Mouse (Mus musculus) embryonic facial prominence, embryonic 13.5 days (tissue): ENCODE measurements around the gene Pde4d. TPM values are rescaled to one million over a fixed set of nuclear protein-coding genes. Genes with fewer than 3 reads are reported as not detected.

Source experiments
- ATAC-seq: fragments of 200-750 bp; cut with Nextera tagmentation; 2 replicates; pipeline ENCODE4 v1.8.0; 2017; ENCODE audit warnings: low read depth; ENCODE audit not compliant: insufficient number of reproducible peaks, insufficient read depth, low FRiP score, low TSS enrichment
- H3K27ac ChIP-seq: fragments of 300-500 bp; sonication (generic); 2 replicates; pipeline ENCODE4 v1.5.1; 2015; ENCODE audit warnings: moderate library complexity, mild to moderate bottlenecking, inconsistent platforms
- H3K27me3 ChIP-seq: fragments of 300-500 bp; sonication (generic); 2 replicates; pipeline ENCODE4 v1.6.1; 2015; ENCODE audit warnings: mild to moderate bottlenecking, inconsistent platforms
- H3K36me3 ChIP-seq: fragments of 300-500 bp; sonication (generic); 2 replicates; pipeline ENCODE4 v1.6.1; 2015; ENCODE audit warnings: mild to moderate bottlenecking, inconsistent platforms
- H3K4me1 ChIP-seq: fragments of 300-500 bp; sonication (generic); 2 replicates; pipeline ENCODE4 v1.6.1; 2015; ENCODE audit warnings: inconsistent platforms
- H3K4me2 ChIP-seq: fragments of 300-500 bp; sonication (generic); 2 replicates; pipeline ENCODE4 v1.6.1; 2015; ENCODE audit warnings: moderate library complexity, mild to moderate bottlenecking, inconsistent platforms
- H3K4me3 ChIP-seq: fragments of 300-500 bp; sonication (generic); 2 replicates; pipeline ENCODE4 v1.5.1; 2015; ENCODE audit warnings: mild to moderate bottlenecking, inconsistent platforms
- H3K9ac ChIP-seq: fragments of 300-500 bp; sonication (generic); 2 replicates; pipeline ENCODE4 v1.6.1; 2015; ENCODE audit warnings: mild to moderate bottlenecking, inconsistent platforms
- H3K9me3 ChIP-seq: fragments of 300-500 bp; sonication (generic); 2 replicates; pipeline ENCODE4 v1.6.1; 2016; ENCODE audit warnings: inconsistent platforms
- WGBS: fragments of 180-500 bp; shearing (Covaris S2); methylation state at CpG from one replicate; pipeline ENCODE4 v1.1.7; 2015; ENCODE audit warnings: mixed read lengths; 5-methylcytosine and 5-hydroxymethylcytosine counted together
- polyA plus RNA-seq: library from polyadenylated mRNA; unstranded; fragments of >200 nt; fragmentation: Nextera tagmentation; extraction: Ambion mirVana; gene quantifications from 2 replicates; pipeline ENCODE4 v1.2.1, GENCODE M21; 2015

Gene Pde4d
- polyA plus RNA-seq, 1 experiment from 2014 or later: 22.9 TPM

DNA sequence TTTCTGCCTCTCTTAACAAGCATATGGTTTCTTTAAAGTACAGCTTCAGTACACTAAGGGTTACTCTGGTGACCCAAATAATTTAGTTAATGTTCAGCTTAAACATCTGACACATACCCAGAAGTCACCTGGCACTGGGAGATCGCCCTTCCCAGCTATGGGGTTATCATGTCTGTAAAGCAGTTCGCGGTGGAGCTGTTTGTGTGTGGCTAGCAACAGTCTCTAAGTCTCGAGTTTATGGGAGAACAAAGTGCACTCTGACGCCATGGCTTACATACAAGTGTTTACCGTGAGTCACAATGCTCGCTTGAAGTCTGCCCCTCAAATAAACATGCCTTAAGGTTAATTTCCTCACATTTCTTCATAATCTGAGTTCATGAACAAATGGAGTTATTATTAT, 1053.0 kb downstream of the Pde4d start:
- Histone ChIP-seq H3K4me2 (no peak overlapping the region), H3K9ac (no peak overlapping the region), H3K27ac (no peak overlapping the region), H3K4me1 (peaks cover 5% of the 10 kb centered on the region; the same call in 1 of the 2 replicates), H3K9me3 (no peaks in the 10 kb centered on the region), H3K4me3 (no peak overlapping the region), H3K27me3 (no peaks in the 10 kb centered on the region), H3K36me3 (no peaks in the 10 kb centered on the region)
- WGBS: 69% methylated on average over 7 of the region's 7 CpGs
- no peak for ATAC-seq

DNA sequence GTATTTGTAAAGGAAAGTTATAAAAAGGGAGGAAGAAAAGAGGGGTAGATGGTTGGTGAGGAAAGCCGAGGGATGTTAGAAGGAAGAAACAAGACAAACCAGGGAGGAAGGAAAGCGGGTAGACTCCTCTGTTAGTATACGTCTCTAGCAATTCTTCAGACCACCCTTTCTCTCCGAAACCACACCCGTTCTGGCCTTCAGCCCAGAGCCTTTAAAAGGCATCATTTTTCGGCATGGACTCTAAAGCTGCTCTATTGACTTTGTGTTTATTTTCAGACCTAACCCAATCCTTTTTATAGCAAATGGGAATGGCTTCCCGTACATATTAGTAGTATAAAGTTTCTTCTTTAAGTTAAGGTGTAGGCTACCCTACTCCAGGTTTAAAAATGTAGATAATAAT, 1057.0 kb downstream of the Pde4d start:
- Histone ChIP-seq H3K27ac (no peak overlapping the region), H3K4me2 (no peak overlapping the region), H3K36me3 (no peaks in the 10 kb centered on the region), H3K9me3 (no peaks in the 10 kb centered on the region), H3K27me3 (no peaks in the 10 kb centered on the region), H3K4me1 (0 out of 2 replicates have a peak, but pooled peaks cover 2% of the 10 kb centered on the region), H3K9ac (no peak overlapping the region), H3K4me3 (no peak overlapping the region)
- no peak for ATAC-seq
- WGBS: 64% methylated on average over 7 of the region's 7 CpGs

DNA sequence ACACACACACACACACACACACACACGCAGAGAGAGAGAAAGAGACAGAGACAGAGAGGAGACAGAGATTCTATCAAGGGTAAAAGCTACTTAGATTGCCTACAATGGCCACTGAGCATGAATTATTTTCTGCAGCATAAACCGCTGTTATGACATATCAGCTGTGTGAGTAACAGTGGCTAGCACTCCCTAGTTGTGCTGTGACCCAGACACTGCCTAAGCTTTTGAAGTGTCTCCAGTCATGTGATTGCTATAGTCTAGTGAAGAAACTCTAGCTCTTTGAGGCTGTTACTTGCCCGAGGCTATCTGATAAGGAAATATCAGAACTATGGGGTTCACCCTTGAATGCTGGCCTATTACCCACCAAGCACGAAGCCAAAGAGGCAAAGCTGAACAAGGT, 1058.7 kb downstream of the Pde4d start:
- Histone ChIP-seq H3K36me3 (no peaks in the 10 kb centered on the region), H3K9me3 (no peaks in the 10 kb centered on the region), H3K4me3 (no peak overlapping the region), H3K9ac (no peak overlapping the region), H3K4me1 (0 out of 2 replicates have a peak, but pooled peaks cover 2% of the 10 kb centered on the region), H3K4me2 (no peak overlapping the region), H3K27me3 (no peaks in the 10 kb centered on the region), H3K27ac (no peak overlapping the region)
- ATAC-seq: no peak
- WGBS: 86% methylated on average over 4 of the region's 4 CpGs

DNA sequence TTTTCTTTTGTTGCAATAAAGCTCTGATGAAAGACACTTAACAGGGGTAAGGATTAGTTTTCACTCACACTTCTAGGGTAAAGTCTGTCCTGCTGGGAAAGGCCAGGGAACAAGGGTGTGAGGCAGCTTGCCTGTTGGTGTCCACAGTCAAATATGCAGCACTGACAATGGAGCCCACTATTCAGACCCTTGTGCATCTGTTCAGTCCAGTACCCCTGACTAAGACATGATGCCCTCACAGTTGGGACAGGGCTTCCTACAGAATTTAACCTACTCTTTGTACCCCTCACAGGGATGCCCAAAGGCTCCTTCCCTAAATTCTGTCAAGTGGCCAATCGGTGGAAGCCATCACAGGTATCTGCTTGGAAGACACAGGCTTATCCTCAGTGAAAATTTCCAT, 1068.4 kb downstream of the Pde4d start:
- no peak overlapping the region for H3K9ac ChIP-seq
- H3K27ac ChIP-seq: no peak overlapping the region
- H3K27me3 ChIP-seq: no peaks in the 10 kb centered on the region
- ATAC-seq: no peak
- H3K36me3 ChIP-seq: no peaks in the 10 kb centered on the region
- H3K4me3 ChIP-seq: no peak overlapping the region
- no peaks in the 10 kb centered on the region for H3K4me1 ChIP-seq
- 82% methylated on average over 1 of the region's 1 CpGs for WGBS
- no peak overlapping the region for H3K4me2 ChIP-seq
- no peaks in the 10 kb centered on the region for H3K9me3 ChIP-seq

DNA sequence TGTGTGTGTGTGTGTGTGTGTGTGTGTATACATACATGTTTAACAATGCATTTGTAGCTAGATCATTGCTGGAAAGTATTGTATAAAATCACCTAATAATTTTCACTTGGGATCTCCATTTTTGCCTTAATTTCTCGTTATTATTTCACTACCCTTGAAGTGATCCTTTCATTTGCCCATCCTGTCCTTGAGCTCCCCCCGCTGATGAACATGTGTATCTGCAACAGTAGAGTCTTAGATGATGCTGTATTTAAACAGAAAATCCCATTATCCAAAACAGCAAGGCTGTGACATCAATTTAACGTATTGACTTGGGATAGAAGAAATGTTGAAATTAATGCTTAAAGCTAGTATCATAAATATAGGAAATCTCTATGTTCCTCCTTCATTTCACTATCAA, 1069.7 kb downstream of the Pde4d start:
- Histone ChIP-seq H3K36me3 (no peaks in the 10 kb centered on the region), H3K4me2 (no peak overlapping the region), H3K27ac (no peak overlapping the region), H3K27me3 (no peaks in the 10 kb centered on the region), H3K9ac (no peak overlapping the region), H3K4me1 (no peaks in the 10 kb centered on the region), H3K9me3 (no peaks in the 10 kb centered on the region), H3K4me3 (no peak overlapping the region)
- no peak for ATAC-seq
- WGBS: 36% methylated on average over 3 of the region's 3 CpGs

DNA sequence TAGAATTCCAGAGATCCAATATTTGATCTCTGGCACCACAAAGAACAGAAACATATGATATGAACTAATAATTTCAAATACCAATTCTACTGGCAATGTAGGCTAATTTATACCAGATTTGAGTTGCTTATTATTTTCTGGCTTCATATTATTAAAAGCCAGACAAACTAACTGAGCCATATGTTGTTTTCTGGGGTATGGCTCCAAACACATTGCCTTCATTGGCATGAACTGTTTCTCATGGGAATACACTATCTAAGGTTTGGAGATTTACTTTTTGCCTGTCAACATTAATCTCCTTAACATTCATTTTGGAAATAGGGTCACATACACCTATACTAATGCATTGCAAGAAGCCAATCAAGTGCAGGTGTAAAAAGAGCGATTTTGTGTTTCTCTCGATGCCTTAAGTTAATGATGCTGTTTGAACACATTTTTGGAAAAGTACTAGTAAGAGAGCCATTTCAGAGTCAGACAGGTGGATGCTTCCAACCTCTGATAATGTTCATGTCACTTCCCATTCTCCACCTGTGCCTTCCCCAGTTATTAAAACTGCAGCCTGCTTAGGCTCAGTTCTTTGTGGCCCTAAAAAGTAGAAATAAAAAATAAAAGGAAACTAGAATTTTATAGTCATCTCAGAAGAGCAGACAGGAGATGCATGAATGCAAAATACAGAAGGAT, 1070.4 kb downstream of the Pde4d start:
- Histone ChIP-seq H3K27ac (no peak overlapping the region), H3K4me1 (no peaks in the 10 kb centered on the region), H3K36me3 (no peaks in the 10 kb centered on the region), H3K9ac (no peak overlapping the region), H3K27me3 (no peaks in the 10 kb centered on the region), H3K4me3 (no peak overlapping the region), H3K4me2 (no peak overlapping the region), H3K9me3 (no peaks in the 10 kb centered on the region)
- 80% methylated on average over 2 of the region's 2 CpGs for WGBS
- no peak for ATAC-seq

DNA sequence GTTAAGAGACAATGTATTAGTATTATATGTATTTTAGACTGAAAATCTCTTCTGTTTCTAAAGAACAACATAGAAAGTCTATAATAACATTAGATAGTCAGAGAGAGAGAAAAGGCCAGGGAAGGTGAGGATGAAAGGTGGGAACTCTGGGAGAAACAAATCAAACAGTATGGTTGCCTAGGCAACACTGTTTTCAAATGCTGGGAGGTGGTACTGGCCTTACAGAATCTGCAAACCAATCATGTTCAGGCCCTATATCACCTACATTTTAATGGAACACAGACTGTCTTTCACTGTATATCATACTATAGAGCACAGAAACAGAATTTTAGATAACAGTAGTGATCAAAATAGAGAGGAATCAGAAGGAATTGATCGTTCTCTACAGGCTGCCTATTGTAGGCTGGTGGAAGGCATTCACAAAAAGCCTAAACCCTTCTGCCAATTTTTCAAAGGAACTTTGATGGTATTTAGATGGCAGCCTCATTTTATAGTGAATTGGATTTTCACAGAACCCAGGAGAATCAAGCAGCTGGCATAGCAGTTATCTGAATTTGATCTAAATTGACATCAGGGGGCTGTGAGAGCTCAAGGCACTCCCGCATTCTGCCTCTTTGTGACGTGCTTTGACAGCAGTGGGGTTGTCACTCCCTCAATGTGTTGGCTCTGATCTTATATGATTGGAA, 1084.2 kb downstream of the Pde4d start:
- Histone ChIP-seq H3K4me2 (no peak overlapping the region), H3K4me3 (no peak overlapping the region), H3K27me3 (no peaks in the 10 kb centered on the region), H3K36me3 (no peaks in the 10 kb centered on the region), H3K9me3 (no peaks in the 10 kb centered on the region), H3K27ac (no peak overlapping the region), H3K4me1 (no peaks in the 10 kb centered on the region), H3K9ac (no peak overlapping the region)
- ATAC-seq: no peak
- 47% methylated on average over 3 of the region's 3 CpGs for WGBS

GRCm38 (mm10) chr13:109534709-109535284, 1085.0 kb downstream of the Pde4d start:
- no peaks in the 10 kb centered on the region for H3K9me3 ChIP-seq
- no peak overlapping the region for H3K27ac ChIP-seq
- no peaks in the 10 kb centered on the region for H3K4me1 ChIP-seq
- no peak for ATAC-seq
- 79% methylated on average over 5 of the region's 5 CpGs for WGBS
- no peaks in the 10 kb centered on the region for H3K27me3 ChIP-seq
- no peaks in the 10 kb centered on the region for H3K36me3 ChIP-seq
- no peak overlapping the region for H3K9ac ChIP-seq
- no peak overlapping the region for H3K4me3 ChIP-seq
- H3K4me2 ChIP-seq: no peak overlapping the region

GRCm38 (mm10) chr13:109536636-109537035, 1086.9 kb downstream of the Pde4d start:
- no peaks in the 10 kb centered on the region for H3K36me3 ChIP-seq
- no peak overlapping the region for H3K27ac ChIP-seq
- 59% methylated on average over 4 of the region's 4 CpGs for WGBS
- no peak overlapping the region for H3K9ac ChIP-seq
- no peak overlapping the region for H3K4me2 ChIP-seq
- ATAC-seq: no peak
- H3K4me1 ChIP-seq: peaks cover 6% of the 10 kb centered on the region; the same call in 1 of the 2 replicates
- H3K9me3 ChIP-seq: no peaks in the 10 kb centered on the region
- no peak overlapping the region for H3K4me3 ChIP-seq
- no peaks in the 10 kb centered on the region for H3K27me3 ChIP-seq

DNA sequence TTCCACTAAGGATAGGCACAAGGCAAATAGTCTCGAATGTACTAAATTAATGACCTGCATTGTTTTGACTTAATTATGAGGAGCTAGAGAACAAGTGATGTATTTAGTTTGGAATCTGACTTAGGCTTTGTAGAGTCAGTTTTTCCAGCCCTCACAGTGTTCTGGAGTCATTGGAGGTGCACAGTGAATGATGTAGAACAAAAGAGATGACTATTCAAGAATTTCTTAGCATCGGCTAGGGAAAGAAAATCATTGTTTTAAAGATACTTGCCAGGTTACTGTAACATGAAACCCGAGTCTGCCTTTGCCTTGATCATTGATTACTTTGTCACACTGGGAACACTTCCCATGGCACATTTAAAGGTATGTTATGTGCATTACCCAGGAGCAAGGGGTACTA, 1089.6 kb downstream of the Pde4d start:
- H3K36me3 ChIP-seq: no peaks in the 10 kb centered on the region
- H3K27ac ChIP-seq: no peak overlapping the region
- H3K27me3 ChIP-seq: no peaks in the 10 kb centered on the region
- H3K4me3 ChIP-seq: no peak overlapping the region
- peaks cover 6% of the 10 kb centered on the region; the same call in 1 of the 2 replicates for H3K4me1 ChIP-seq
- H3K9ac ChIP-seq: no peak overlapping the region
- no peaks in the 10 kb centered on the region for H3K9me3 ChIP-seq
- ATAC-seq: no peak
- 52% methylated on average over 3 of the region's 3 CpGs for WGBS
- H3K4me2 ChIP-seq: no peak overlapping the region

DNA sequence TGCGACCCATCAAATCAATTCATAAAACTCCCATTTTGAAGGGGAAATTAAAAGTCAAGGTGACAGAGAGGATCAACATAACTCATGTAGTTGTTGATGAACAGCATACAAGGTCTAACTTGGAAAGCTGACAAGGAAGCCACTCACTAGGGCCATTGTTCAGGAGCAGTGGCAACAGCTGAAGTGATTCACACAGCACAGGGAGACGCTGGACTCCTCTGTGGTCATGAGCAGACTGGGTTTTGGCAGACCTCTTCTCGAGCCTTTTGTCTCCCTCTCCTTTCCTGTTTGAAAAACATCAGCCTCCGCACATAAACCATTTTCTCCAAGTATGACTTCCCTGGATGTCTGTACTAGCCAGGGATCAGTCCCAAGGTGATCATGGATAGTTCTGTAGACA, 1094.9 kb downstream of the Pde4d start:
- Histone ChIP-seq H3K9ac (no peak overlapping the region), H3K27ac (no peak overlapping the region), H3K4me1 (peaks cover 6% of the 10 kb centered on the region; the same call in 1 of the 2 replicates), H3K4me2 (no peak overlapping the region), H3K36me3 (no peaks in the 10 kb centered on the region), H3K4me3 (no peak overlapping the region), H3K9me3 (no peaks in the 10 kb centered on the region), H3K27me3 (no peaks in the 10 kb centered on the region)
- WGBS: 82% methylated on average over 4 of the region's 4 CpGs
- ATAC-seq: no peak

GRCm38 (mm10) chr13:109546337-109546736, 1096.6 kb downstream of the Pde4d start:
- Histone ChIP-seq H3K27me3 (no peaks in the 10 kb centered on the region), H3K4me1 (peaks cover 3% of the 10 kb centered on the region; the same call in 1 of the 2 replicates), H3K9ac (no peak overlapping the region), H3K27ac (no peak overlapping the region), H3K4me2 (no peak overlapping the region), H3K36me3 (no peaks in the 10 kb centered on the region), H3K4me3 (no peak overlapping the region), H3K9me3 (no peaks in the 10 kb centered on the region)
- no peak for ATAC-seq
- 70% methylated on average over 18 of the region's 18 CpGs for WGBS
